Mouse (Mus musculus): ENCODE measurements around the gene Nr2c1. TPM values are rescaled to one million over a fixed set of nuclear protein-coding genes. Genes with fewer than 3 reads are reported as not detected.

The Nr2c1 gene
- polyA plus RNA-seq, 1 experiment, result 14.7 TPM

- TF ChIP-seq POLR2A (IDR thresholded peaks at IDR 0.05; ENCODE audit: low read depth, low read length), result no peak
- no peak for TF ChIP-seq CTCF (IDR thresholded peaks at IDR 0.05; ENCODE audit: borderline replicate concordance, insufficient read depth, low read length)
- Histone ChIP-seq H3K4me1 (ENCODE audit: control insufficient read depth, insufficient read depth, low read length) (no peaks in the 10 kb centered on the region; the same call in 1 of the 2 replicates), H3K27ac (ENCODE audit: insufficient read depth, low read length) (no peak overlapping the region), H3K4me3 (ENCODE audit: insufficient read depth, low read length) (no peak overlapping the region)
Observed at GRCm38 (mm10) chr10:94134535-94135390, 13.1 kb upstream of the Nr2c1 start.

GRCm38 (mm10) chr10:94138890-94139482 lies 8.8 kb upstream of the Nr2c1 start:
- Histone ChIP-seq H3K4me3 (ENCODE audit: insufficient read depth, low read length) (no peak overlapping the region), H3K27ac (ENCODE audit: insufficient read depth, low read length) (no peak overlapping the region), H3K4me1 (ENCODE audit: control insufficient read depth, insufficient read depth, low read length) (no peaks in the 10 kb centered on the region)
- TF ChIP-seq POLR2A (IDR thresholded peaks at IDR 0.05; ENCODE audit: low read depth, low read length) (no peak), CTCF (IDR thresholded peaks at IDR 0.05; ENCODE audit: borderline replicate concordance, insufficient read depth, low read length) (no peak)

GRCm38 (mm10) chr10:94140227-94140931 lies 7.4 kb upstream of the Nr2c1 start:
- Histone ChIP-seq H3K4me1 (ENCODE audit: control insufficient read depth, insufficient read depth, low read length) (no peaks in the 10 kb centered on the region), H3K4me3 (ENCODE audit: insufficient read depth, low read length) (no peak overlapping the region), H3K27ac (ENCODE audit: insufficient read depth, low read length) (no peak overlapping the region)
- TF ChIP-seq POLR2A (IDR thresholded peaks at IDR 0.05; ENCODE audit: low read depth, low read length) (no peak), CTCF (IDR thresholded peaks at IDR 0.05; ENCODE audit: borderline replicate concordance, insufficient read depth, low read length) (no peak)

- no peak overlapping the region for H3K27ac ChIP-seq (ENCODE audit: insufficient read depth, low read length)
- TF ChIP-seq CTCF (IDR thresholded peaks at IDR 0.05; ENCODE audit: borderline replicate concordance, insufficient read depth, low read length) (no peak), POLR2A (IDR thresholded peaks at IDR 0.05; ENCODE audit: low read depth, low read length) (no peak)
- H3K4me1 ChIP-seq (ENCODE audit: control insufficient read depth, insufficient read depth, low read length), result no peaks in the 10 kb centered on the region
- H3K4me3 ChIP-seq (ENCODE audit: insufficient read depth, low read length), result no peak overlapping the region
Observed at GRCm38 (mm10) chr10:94142427-94142826, 5.4 kb upstream of the Nr2c1 start.

- Histone ChIP-seq H3K27ac (ENCODE audit: insufficient read depth, low read length) (no peak overlapping the region), H3K4me3 (ENCODE audit: insufficient read depth, low read length) (no peak overlapping the region)
- TF ChIP-seq CTCF (IDR thresholded peaks at IDR 0.05; ENCODE audit: borderline replicate concordance, insufficient read depth, low read length), result no peak
- TF ChIP-seq POLR2A (IDR thresholded peaks at IDR 0.05; ENCODE audit: low read depth, low read length), result no peak
Observed at GRCm38 (mm10) chr10:94144581-94144980, 3.2 kb upstream of the Nr2c1 start.

GRCm38 (mm10) chr10:94147391-94147755 lies 450 bp upstream of the Nr2c1 start:
- TF ChIP-seq POLR2A (IDR thresholded peaks at IDR 0.05; ENCODE audit: low read depth, low read length) (no peak), CTCF (IDR thresholded peaks at IDR 0.05; ENCODE audit: borderline replicate concordance, insufficient read depth, low read length) (no peak)
- peak overlapping the region; percentile 78 for H3K4me3 ChIP-seq (ENCODE audit: insufficient read depth, low read length)
- H3K27ac ChIP-seq (ENCODE audit: insufficient read depth, low read length), result no peak overlapping the region
- no peaks in the 10 kb centered on the region; the same call in 1 of the 2 replicates for H3K4me1 ChIP-seq (ENCODE audit: control insufficient read depth, insufficient read depth, low read length)

More at GRCm38 (mm10) chr10:94144581-94144980, 3.2 kb upstream of the Nr2c1 start:
- no peaks in the 10 kb centered on the region; the same call in 1 of the 2 replicates for H3K4me1 ChIP-seq (ENCODE audit: control insufficient read depth, insufficient read depth, low read length)

- H3K4me1 ChIP-seq (ENCODE audit: control insufficient read depth, insufficient read depth, low read length), result no peaks in the 10 kb centered on the region; the same call in 1 of the 2 replicates
- no peak for TF ChIP-seq CTCF (IDR thresholded peaks at IDR 0.05; ENCODE audit: borderline replicate concordance, insufficient read depth, low read length)
- no peak for TF ChIP-seq POLR2A (IDR thresholded peaks at IDR 0.05; ENCODE audit: low read depth, low read length)
- no peak overlapping the region for H3K27ac ChIP-seq (ENCODE audit: insufficient read depth, low read length)
- H3K4me3 ChIP-seq (ENCODE audit: insufficient read depth, low read length), result no peak overlapping the region
Observed at GRCm38 (mm10) chr10:94151488-94151887, 3.7 kb downstream of the Nr2c1 start.

- TF ChIP-seq CTCF (IDR thresholded peaks at IDR 0.05; ENCODE audit: borderline replicate concordance, insufficient read depth, low read length), result no peak
- no peak for TF ChIP-seq POLR2A (IDR thresholded peaks at IDR 0.05; ENCODE audit: low read depth, low read length)
- H3K4me1 ChIP-seq (ENCODE audit: control insufficient read depth, insufficient read depth, low read length), result no peaks in the 10 kb centered on the region; the same call in 1 of the 2 replicates
- no peak overlapping the region for H3K27ac ChIP-seq (ENCODE audit: insufficient read depth, low read length)
- H3K4me3 ChIP-seq (ENCODE audit: insufficient read depth, low read length), result no peak overlapping the region
Observed at GRCm38 (mm10) chr10:94153841-94154240, 6.0 kb downstream of the Nr2c1 start.

GRCm38 (mm10) chr10:94158962-94159361 lies 11.1 kb downstream of the Nr2c1 start:
- no peak overlapping the region for H3K4me3 ChIP-seq (ENCODE audit: insufficient read depth, low read length)
- H3K4me1 ChIP-seq (ENCODE audit: control insufficient read depth, insufficient read depth, low read length), result no peaks in the 10 kb centered on the region
- H3K27ac ChIP-seq (ENCODE audit: insufficient read depth, low read length), result no peak overlapping the region
- TF ChIP-seq POLR2A (IDR thresholded peaks at IDR 0.05; ENCODE audit: low read depth, low read length), result no peak
- no peak for TF ChIP-seq CTCF (IDR thresholded peaks at IDR 0.05; ENCODE audit: borderline replicate concordance, insufficient read depth, low read length)

Data from embryonic fibroblast, embryonic 13.5 days (primary cell).